Mouse (Mus musculus) lung, adult 2 months (tissue): Measurements from ENCODE around the gene Sh2d1b2.
"Not testable (repeated sequence)": the region's sequence is repeated elsewhere in the genome, so short reads cannot be mapped to it uniquely, and the experiment has no call there.

Source experiments
- CTCF ChIP-seq: fragments of 200-500 bp; IDR thresholded peaks from 2 replicates; pipeline ENCODE4 v1.5.1; 2011; ENCODE audit warnings: mild to moderate bottlenecking, low read length, control low read depth; ENCODE audit not compliant: insufficient read depth
- POLR2A ChIP-seq: fragments of 200-500 bp; IDR thresholded peaks from 2 replicates; pipeline ENCODE4 v1.6.1; 2011; ENCODE audit warnings: low read depth, mild to moderate bottlenecking, control low read depth, low read length, borderline replicate concordance; ENCODE audit errors: extremely low read depth

DNA sequence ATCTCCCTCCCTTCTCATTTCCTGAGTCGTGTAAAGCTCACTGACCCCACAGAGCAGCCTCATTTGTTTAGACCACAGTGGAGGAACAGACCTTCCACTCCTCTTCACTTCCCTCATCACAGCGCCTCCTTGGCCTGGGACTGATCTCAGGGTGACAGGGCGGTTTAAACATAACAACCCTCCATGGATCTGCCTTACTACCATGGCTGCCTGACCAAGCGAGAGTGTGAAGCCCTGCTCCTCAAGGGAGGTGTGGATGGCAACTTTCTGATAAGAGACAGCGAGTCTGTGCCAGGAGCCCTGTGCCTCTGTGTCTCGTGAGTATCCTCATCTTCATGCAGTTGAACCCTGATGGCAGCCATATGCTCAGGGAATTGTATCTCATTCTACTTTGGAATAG, at the start of gene Sh2d1b2:
- not testable (repeated sequence) for TF ChIP-seq CTCF, POLR2A
